Mouse (Mus musculus) ES-Bruce4 (cell line): ENCODE results near the gene Gm17409.

Source experiments
- CTCF ChIP-seq: IDR thresholded peaks from one replicate; pipeline ENCODE4 v1.8.1; 2011; ENCODE audit warnings: low read depth, low read length
- EP300 ChIP-seq: IDR thresholded peaks from 2 replicates; pipeline ENCODE4 v1.6.1; 2011; ENCODE audit warnings: low read depth, low read length; ENCODE audit not compliant: insufficient read depth
- POLR2A ChIP-seq: IDR thresholded peaks from one replicate; pipeline ENCODE4 v1.8.1; 2011; ENCODE audit warnings: low read length; ENCODE audit not compliant: insufficient read depth

GRCm38 (mm10) chr2:58518517-58518916 is 48.6 kb downstream of the Gm17409 start:
- TF ChIP-seq CTCF (no peak), POLR2A (no peak), EP300 (no peak)
